Mouse (Mus musculus): ENCODE measurements around the gene Osbpl8.
"Not testable (repeated sequence)": the region's sequence is repeated elsewhere in the genome, so short reads cannot be mapped to it uniquely, and the experiment has no call there.

DNA sequence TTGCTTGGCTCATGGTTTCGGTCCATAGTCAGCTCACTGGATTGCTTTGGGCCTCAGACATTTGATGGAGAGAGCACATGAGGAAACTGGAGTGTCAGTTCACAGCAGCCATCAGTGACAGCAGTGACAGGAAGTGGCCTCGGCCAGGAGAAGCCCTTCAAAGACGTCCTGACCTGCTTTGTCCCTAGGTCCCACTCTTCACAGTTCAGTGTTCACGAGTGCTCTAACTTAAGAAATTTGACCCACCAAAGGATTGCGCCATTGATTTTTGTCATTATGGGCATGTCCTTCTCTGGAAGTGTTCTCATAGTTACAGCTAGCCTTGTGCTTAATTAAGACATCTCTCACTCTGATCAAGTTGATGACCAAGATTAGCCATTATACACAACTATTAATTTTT, 34.2 kb downstream of the Osbpl8 start:
- not testable (repeated sequence) for TF ChIP-seq CTCF (IDR thresholded peaks at IDR 0.05; ENCODE audit: borderline replicate concordance, insufficient read depth, low read depth, low read length); POLR2A (IDR thresholded peaks at IDR 0.05; ENCODE audit: borderline replicate concordance, insufficient read depth, low read length)

Measured in cerebellum, adult 2 months (tissue).